Mouse (Mus musculus): Measurements from ENCODE around the gene Hepacam. TPM values are rescaled to one million over a fixed set of nuclear protein-coding genes. Genes with fewer than 3 reads are reported as not detected.

Hepacam gene
- polyA plus RNA-seq, 1 experiment from 2014 or later, result 0.06 TPM

- H3K4me3 ChIP-seq (replicated peaks), result no peak overlapping the region
- ATAC-seq (ENCODE audit: low read depth), result no peak
- no peak for DNase-seq
- no peak overlapping the region for H3K27ac ChIP-seq
- WGBS (ENCODE audit: insufficient replicate concordance), result 52% methylated on average over 2 of the region's 2 CpGs
- H3K36me3 ChIP-seq, result no peaks in the 10 kb centered on the region
- peaks cover 5% of the 10 kb centered on the region for H3K27me3 ChIP-seq
- no peak overlapping the region for H3K4me2 ChIP-seq
- no peak overlapping the region for H3K9ac ChIP-seq
- no peaks in the 10 kb centered on the region for H3K4me1 ChIP-seq (replicated peaks)
- no peaks in the 10 kb centered on the region for H3K9me3 ChIP-seq (replicated peaks)
Measured at GRCm38 (mm10) chr9:37390891-37391290, 23.7 kb downstream of the Hepacam start.

DNA sequence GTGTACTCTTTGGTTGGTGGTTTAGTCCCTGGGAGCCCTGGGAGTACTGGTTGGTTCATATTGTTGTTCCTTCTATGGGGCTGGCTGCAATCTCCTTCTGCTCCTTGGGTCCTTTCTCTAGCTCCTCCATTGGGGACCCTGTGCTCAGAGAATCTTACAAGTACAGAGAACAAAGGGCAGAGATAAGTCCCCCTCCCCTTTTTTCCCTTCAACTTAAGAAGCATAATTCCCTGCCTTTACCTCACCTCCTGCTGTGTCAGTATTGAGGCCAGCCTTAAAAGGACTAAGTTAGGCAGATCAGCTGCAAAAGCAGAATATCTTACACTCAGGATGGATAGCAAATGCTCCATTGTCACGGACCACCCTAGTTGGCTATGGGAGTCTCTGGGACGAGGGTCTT lies 24.9 kb downstream of the Hepacam start:
- Histone ChIP-seq H3K9me3 (replicated peaks) (no peaks in the 10 kb centered on the region), H3K4me1 (replicated peaks) (no peaks in the 10 kb centered on the region), H3K27me3 (peaks cover 2% of the 10 kb centered on the region; the same call in 1 of the 2 replicates), H3K4me3 (replicated peaks) (no peak overlapping the region), H3K36me3 (no peaks in the 10 kb centered on the region), H3K27ac (no peak overlapping the region), H3K9ac (no peak overlapping the region), H3K4me2 (no peak overlapping the region)
- DNase-seq, result no peak
- no peak for ATAC-seq (ENCODE audit: low read depth)
- whole genome bisulfite sequencing (ENCODE audit: insufficient replicate concordance), result 67% methylated on average over 2 of the region's 2 CpGs

DNA sequence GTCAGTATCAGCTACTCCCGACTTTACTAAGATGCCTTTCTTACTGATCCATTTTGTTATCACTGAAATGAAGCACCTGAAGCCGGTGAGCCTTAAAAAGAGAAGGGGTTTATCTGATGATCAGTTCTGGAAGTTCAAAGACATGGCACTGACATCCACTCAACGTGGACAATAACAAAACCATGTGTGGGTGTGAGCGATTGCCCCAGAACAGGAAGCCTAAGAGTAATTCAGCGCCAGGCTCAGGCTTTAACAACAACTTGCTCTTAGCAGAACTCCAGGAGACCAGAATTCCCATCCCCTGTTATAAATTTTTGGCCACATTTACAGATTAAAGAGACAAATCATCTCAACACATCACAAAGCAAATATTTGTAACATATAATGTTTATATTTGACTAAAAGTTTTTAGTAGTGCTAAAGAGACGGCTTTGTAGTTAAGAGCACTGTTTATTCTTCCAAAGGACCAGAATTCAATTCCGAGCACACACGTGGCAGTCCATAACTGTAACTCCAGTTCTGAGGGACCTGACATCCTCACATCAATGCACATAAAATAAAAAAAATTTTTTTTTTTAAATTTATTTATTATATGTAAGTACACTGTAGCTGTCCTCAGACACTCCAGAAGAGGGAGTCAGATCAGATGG lies 26.5 kb downstream of the Hepacam start:
- WGBS (ENCODE audit: insufficient replicate concordance), result 58% methylated on average over 8 of the region's 8 CpGs
- H3K9me3 ChIP-seq (replicated peaks), result no peaks in the 10 kb centered on the region
- no peak overlapping the region for H3K4me3 ChIP-seq (replicated peaks)
- no peak overlapping the region for H3K9ac ChIP-seq
- H3K4me1 ChIP-seq (replicated peaks), result no peaks in the 10 kb centered on the region
- no peaks in the 10 kb centered on the region; the same call in 1 of the 2 replicates for H3K27me3 ChIP-seq
- H3K27ac ChIP-seq, result no peak overlapping the region
- no peak for ATAC-seq (ENCODE audit: low read depth)
- no peak overlapping the region for H3K4me2 ChIP-seq
- no peaks in the 10 kb centered on the region for H3K36me3 ChIP-seq
- no peak for DNase-seq

GRCm38 (mm10) chr9:37400585-37400984 lies 33.4 kb downstream of the Hepacam start:
- peak; percentile 41; the same call in 1 of the 2 replicates for ATAC-seq (ENCODE audit: low read depth)
- no peak overlapping the region for H3K27ac ChIP-seq
- no peak overlapping the region for H3K4me3 ChIP-seq (replicated peaks)
- no peaks in the 10 kb centered on the region for H3K4me1 ChIP-seq (replicated peaks)
- H3K36me3 ChIP-seq, result no peaks in the 10 kb centered on the region
- H3K9me3 ChIP-seq (replicated peaks), result no peaks in the 10 kb centered on the region
- H3K9ac ChIP-seq, result no peak overlapping the region
- H3K27me3 ChIP-seq, result no peaks in the 10 kb centered on the region; the same call in 1 of the 2 replicates
- 67% methylated on average over 2 of the region's 2 CpGs for WGBS (ENCODE audit: insufficient replicate concordance)
- no peak for DNase-seq
- H3K4me2 ChIP-seq, result no peak overlapping the region

DNA sequence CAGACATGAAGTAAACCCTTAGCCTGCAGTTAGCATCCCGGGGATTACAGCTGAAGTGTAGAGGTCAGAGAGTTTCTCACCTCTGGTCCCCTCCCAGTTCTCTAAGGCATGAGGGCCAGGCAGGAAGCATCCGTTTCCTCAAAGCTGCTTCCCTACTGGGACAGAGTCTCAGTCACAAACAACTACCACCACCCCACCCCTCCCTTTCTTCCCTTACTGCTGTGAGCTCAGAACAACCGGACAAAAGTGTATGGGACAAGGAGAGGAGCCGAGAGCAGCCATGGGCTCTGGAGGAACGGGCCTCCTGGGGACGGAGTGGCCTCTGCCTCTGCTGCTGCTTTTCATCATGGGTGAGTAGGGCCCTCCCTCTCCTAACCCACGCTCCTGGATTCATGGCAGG lies 34.7 kb downstream of the Hepacam start, which contains the start of gene Robo4:
Robo4 (plus strand) TSS at position 96 of the 400 bp plus-strand sequence.
- H3K9me3 ChIP-seq (replicated peaks), result no peaks in the 10 kb centered on the region
- 7% methylated on average over 7 of the region's 7 CpGs for WGBS (ENCODE audit: insufficient replicate concordance)
- ATAC-seq (ENCODE audit: low read depth) (0 out of 2 replicates have a peak, but pooled peaks have one; percentile 34), DNase-seq (no peak)
- H3K36me3 ChIP-seq, result no peaks in the 10 kb centered on the region
- no peaks in the 10 kb centered on the region for H3K4me1 ChIP-seq (replicated peaks)
- no peaks in the 10 kb centered on the region; the same call in 1 of the 2 replicates for H3K27me3 ChIP-seq
- H3K4me3 ChIP-seq (replicated peaks), result no peak within 1 kb of the TSS
- no peak within 1 kb of the TSS for H3K27ac ChIP-seq
- 0 out of 2 replicates have a peak within 1 kb of the TSS, but pooled peaks have one; percentile 4 for H3K4me2 ChIP-seq
- no peak within 1 kb of the TSS; the same call in 1 of the 2 replicates for H3K9ac ChIP-seq

DNA sequence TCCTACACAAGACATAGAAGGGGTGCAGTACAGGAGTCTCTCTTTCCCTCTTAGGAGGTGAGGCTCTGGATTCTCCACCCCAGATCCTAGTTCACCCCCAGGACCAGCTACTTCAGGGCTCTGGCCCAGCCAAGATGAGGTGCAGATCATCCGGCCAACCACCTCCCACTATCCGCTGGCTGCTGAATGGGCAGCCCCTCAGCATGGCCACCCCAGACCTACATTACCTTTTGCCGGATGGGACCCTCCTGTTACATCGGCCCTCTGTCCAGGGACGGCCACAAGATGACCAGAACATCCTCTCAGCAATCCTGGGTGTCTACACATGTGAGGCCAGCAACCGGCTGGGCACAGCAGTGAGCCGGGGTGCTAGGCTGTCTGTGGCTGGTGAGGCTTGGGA lies 35.4 kb downstream of the Hepacam start:
- Histone ChIP-seq H3K9ac (no peak overlapping the region; the same call in 1 of the 2 replicates), H3K9me3 (replicated peaks) (no peaks in the 10 kb centered on the region), H3K27me3 (peaks cover under 1% of the 10 kb centered on the region; the same call in 1 of the 2 replicates), H3K27ac (no peak overlapping the region), H3K36me3 (no peaks in the 10 kb centered on the region), H3K4me2 (0 out of 2 replicates have a peak overlapping the region, but pooled peaks have one; percentile 4), H3K4me1 (replicated peaks) (no peaks in the 10 kb centered on the region), H3K4me3 (replicated peaks) (no peak overlapping the region)
- WGBS (ENCODE audit: insufficient replicate concordance), result 68% methylated on average over 7 of the region's 7 CpGs
- no peak for DNase-seq
- no peak for ATAC-seq (ENCODE audit: low read depth)

DNA sequence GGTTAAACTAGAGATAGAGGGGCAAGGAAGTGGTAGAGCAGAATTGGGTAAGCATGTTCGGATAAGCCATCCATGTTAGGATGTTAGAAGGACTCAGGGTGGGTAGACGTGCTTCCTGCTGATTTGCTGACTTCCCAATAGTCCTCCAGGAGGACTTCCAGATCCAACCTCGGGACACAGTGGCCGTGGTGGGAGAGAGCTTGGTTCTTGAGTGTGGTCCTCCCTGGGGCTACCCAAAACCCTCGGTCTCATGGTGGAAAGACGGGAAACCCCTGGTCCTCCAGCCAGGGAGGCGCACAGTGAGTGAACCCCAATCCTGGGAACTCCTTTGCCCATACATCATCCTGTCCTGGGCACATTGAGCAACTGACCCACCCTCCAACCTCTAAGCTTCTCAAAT lies 35.9 kb downstream of the Hepacam start:
- ATAC-seq (ENCODE audit: low read depth) (no peak), DNase-seq (no peak)
- WGBS (ENCODE audit: insufficient replicate concordance), result 56% methylated on average over 7 of the region's 7 CpGs
- H3K27me3 ChIP-seq, result peaks cover 5% of the 10 kb centered on the region
- no peak overlapping the region for H3K4me3 ChIP-seq (replicated peaks)
- H3K4me2 ChIP-seq, result no peak overlapping the region
- H3K9ac ChIP-seq, result no peak overlapping the region
- H3K4me1 ChIP-seq (replicated peaks), result no peaks in the 10 kb centered on the region
- no peak overlapping the region for H3K27ac ChIP-seq
- no peaks in the 10 kb centered on the region for H3K36me3 ChIP-seq
- H3K9me3 ChIP-seq (replicated peaks), result no peaks in the 10 kb centered on the region

DNA sequence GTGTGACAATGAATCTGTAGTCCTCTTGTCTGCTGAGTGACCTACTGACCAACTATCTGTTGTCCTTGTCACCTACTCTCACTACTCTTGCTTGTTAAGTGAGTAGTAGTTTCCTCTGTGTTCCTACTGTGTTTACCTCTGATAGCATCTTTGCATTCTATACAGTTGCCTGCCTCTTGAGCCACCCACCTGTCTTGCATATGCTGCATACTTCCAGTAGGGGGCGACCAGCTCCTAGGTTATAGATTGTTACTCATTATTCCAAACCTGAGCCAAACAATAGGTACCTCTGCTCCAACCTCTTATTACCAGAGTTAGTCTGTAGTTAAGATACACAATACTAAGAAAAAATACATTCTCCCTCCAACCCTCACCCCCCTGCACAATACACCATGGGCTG lies 39.2 kb downstream of the Hepacam start:
- H3K4me3 ChIP-seq (replicated peaks), result no peak overlapping the region
- H3K27ac ChIP-seq, result no peak overlapping the region
- H3K36me3 ChIP-seq, result no peaks in the 10 kb centered on the region
- H3K4me2 ChIP-seq, result no peak overlapping the region
- no peak overlapping the region for H3K9ac ChIP-seq
- WGBS (ENCODE audit: insufficient replicate concordance), result 0% methylated on average over 1 of the region's 1 CpGs
- DNase-seq (no peak), ATAC-seq (ENCODE audit: low read depth) (no peak)
- H3K4me1 ChIP-seq (replicated peaks), result no peaks in the 10 kb centered on the region
- no peaks in the 10 kb centered on the region for H3K9me3 ChIP-seq (replicated peaks)
- peaks cover 15% of the 10 kb centered on the region for H3K27me3 ChIP-seq

- no peaks in the 10 kb centered on the region for H3K9me3 ChIP-seq (replicated peaks)
- H3K36me3 ChIP-seq, result no peaks in the 10 kb centered on the region
- H3K4me1 ChIP-seq (replicated peaks), result no peaks in the 10 kb centered on the region
- DNase-seq (no peak), ATAC-seq (ENCODE audit: low read depth) (no peak)
- no peak overlapping the region for H3K4me3 ChIP-seq (replicated peaks)
- H3K27ac ChIP-seq, result no peak overlapping the region
- H3K9ac ChIP-seq, result no peak overlapping the region
- H3K27me3 ChIP-seq, result peaks cover 15% of the 10 kb centered on the region
- H3K4me2 ChIP-seq, result no peak overlapping the region
- WGBS (ENCODE audit: insufficient replicate concordance), result 24% methylated on average over 19 of the region's 19 CpGs
Measured at GRCm38 (mm10) chr9:37407850-37408502, 40.8 kb downstream of the Hepacam start.

DNA sequence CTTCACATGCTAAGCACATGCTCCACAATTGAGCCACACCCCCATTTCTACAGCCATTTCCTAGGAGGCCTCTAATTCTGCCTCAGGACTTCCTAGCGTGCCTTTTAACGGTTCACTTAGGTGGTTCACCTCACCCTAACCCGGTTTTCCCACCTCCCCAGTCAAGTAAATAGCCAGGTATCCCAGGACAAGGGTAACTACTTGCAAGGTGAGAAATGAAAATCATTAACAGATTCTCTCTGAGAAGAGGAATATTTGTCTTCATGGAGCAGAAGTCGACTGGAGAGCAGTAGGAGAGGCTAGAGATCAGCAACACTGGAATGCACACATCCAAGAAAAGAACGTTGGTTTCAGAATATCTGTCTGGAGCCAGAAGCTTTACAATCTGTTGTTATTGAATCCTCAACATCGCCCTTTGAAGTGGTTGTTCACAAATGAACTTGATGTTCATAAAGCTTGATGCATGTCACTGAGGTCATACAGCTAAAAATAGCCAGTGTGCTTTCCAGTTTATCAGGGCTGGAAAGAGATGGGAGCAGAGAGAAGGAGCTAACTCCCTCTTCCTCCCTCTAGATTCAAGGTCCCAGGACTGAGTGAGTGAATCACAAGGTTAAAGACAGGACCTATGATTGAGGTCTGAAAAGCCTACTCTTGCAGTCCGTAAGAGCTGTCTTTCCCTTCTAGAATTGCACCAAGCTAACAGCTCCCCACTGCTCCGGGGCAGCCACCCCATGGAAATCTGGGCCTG lies 42.7 kb downstream of the Hepacam start:
- no peak overlapping the region for H3K27ac ChIP-seq
- H3K4me3 ChIP-seq (replicated peaks), result no peak overlapping the region
- no peak overlapping the region for H3K4me2 ChIP-seq
- DNase-seq (no peak), ATAC-seq (ENCODE audit: low read depth) (no peak)
- H3K27me3 ChIP-seq, result peaks cover 15% of the 10 kb centered on the region
- H3K9ac ChIP-seq, result no peak overlapping the region
- no peaks in the 10 kb centered on the region for H3K9me3 ChIP-seq (replicated peaks)
- H3K4me1 ChIP-seq (replicated peaks), result no peaks in the 10 kb centered on the region
- 54% methylated on average over 8 of the region's 8 CpGs for WGBS (ENCODE audit: insufficient replicate concordance)
- no peaks in the 10 kb centered on the region for H3K36me3 ChIP-seq

GRCm38 (mm10) chr9:37412989-37413388 lies 45.8 kb downstream of the Hepacam start:
- ATAC-seq (ENCODE audit: low read depth) (no peak), DNase-seq (no peak)
- Histone ChIP-seq H3K4me2 (no peak overlapping the region), H3K27me3 (peaks cover 12% of the 10 kb centered on the region), H3K36me3 (no peaks in the 10 kb centered on the region), H3K9ac (no peak overlapping the region), H3K4me3 (replicated peaks) (no peak overlapping the region), H3K27ac (no peak overlapping the region), H3K9me3 (replicated peaks) (no peaks in the 10 kb centered on the region), H3K4me1 (replicated peaks) (no peaks in the 10 kb centered on the region)
- WGBS (ENCODE audit: insufficient replicate concordance), result 49% methylated on average over 3 of the region's 3 CpGs
